Comparison of ENCODE assay signal across 24 mouse cellular contexts in the genomic region with DNA sequence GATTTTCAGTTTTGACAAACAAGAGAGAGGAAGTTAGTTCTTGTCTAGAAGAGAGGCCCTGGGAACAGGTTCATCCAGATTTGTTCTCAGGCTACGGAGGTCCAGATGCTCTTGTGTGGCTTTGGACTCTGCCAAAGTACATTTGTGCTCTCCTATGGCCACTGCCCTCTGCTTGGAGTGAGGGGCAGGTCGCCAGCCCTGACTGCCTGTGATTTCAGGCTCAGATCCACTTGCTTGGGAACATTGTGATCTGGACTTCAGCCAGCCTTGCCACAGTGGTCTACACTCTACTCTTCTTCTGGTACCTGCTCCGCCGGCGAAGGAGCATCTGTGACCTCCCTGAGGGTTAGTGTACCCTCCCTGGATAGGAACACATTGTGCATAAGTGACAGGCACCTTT. TPM values are rescaled to one million over a fixed set of nuclear protein-coding genes. Genes with fewer than 3 reads are reported as not detected.
DNase-seq lines count a peak whose midpoint lies in the region; ATAC-seq and TF ChIP-seq lines count a peak whose summit lies in the region.
"Had no signal": no experiment of that assay in that cellular context is flagged by ENCODE, and none has a peak within 500 bp of the region (broad histone marks: within the 10 kb centered on the region; RNA-seq: fewer than 3 reads in every experiment).

No protein-coding gene starts in this region.

- no peaks in the 10 kb centered on the region for H3K27me3 ChIP-seq in liver, adult 2 months (ENCODE audit: control insufficient read depth, insufficient read depth, low read length)
- H3K27me3 ChIP-seq in stomach, embryonic 14.5 days (ENCODE audit: control insufficient read depth, insufficient read depth, low read length), result no peaks in the 10 kb centered on the region
- H3K27me3 ChIP-seq in stomach, postnatal 0 days (ENCODE audit: control insufficient read depth, insufficient read depth, low read length), result no peaks in the 10 kb centered on the region
- H3K27me3 ChIP-seq: heart, embryonic 13.5 days; megakaryocyte, embryonic 14.5 days; midbrain, embryonic 12.5 days; neural tube, embryonic 13.5 days had no signal

- H3K4me2 ChIP-seq in stomach, embryonic 14.5 days (replicated peaks; ENCODE audit: low read depth, low read length), result no peak overlapping the region
- no peak overlapping the region for H3K4me2 ChIP-seq in stomach, postnatal 0 days (replicated peaks; ENCODE audit: low read depth)
- H3K4me2 ChIP-seq: heart, embryonic 13.5 days; hindbrain, embryonic 14.5 days; midbrain, embryonic 12.5 days; neural tube, embryonic 13.5 days had no signal

- no peak for ATAC-seq in stomach, embryonic 14.5 days (ENCODE audit: insufficient number of reproducible peaks, insufficient read depth, low FRiP score, low read depth)
- no peak for ATAC-seq in stomach, postnatal 0 days (ENCODE audit: low FRiP score, low TSS enrichment)
- ATAC-seq: forebrain, embryonic 14.5 days; intestine, postnatal 0 days had no signal

- TF ChIP-seq POLR2A in liver, adult 2 months (IDR thresholded peaks at IDR 0.05; ENCODE audit: extremely low read depth, insufficient read depth, low read length), result no peak

- no peak for TF ChIP-seq EP300 in stomach, postnatal 0 days (optimal IDR thresholded peaks at IDR 0.05)

- peak; percentile 79 for DNase-seq in liver, adult 2 months (ENCODE audit: extremely low read depth, low read depth, low spot score)
- DNase-seq in liver, result no peak
- no peak for DNase-seq in stomach, postnatal 0 days (ENCODE audit: low spot score)
- peak; percentile 58 for DNase-seq in lung, postnatal 36 days
- peak; percentile 78 for DNase-seq in testis, postnatal 14 days (ENCODE audit: low spot score)
- no peak for DNase-seq in urinary bladder, postnatal 10 days (ENCODE audit: low spot score)
- DNase-seq in left cerebral cortex, postnatal 4 days, result no peak
- DNase-seq: adrenal gland, adult 2 months; B cell, adult 2 months; gastrocnemius, postnatal 36 days; heart, adult 2 months; heart, postnatal 10 days; kidney, postnatal 14 days; right cerebral cortex, postnatal 4 days had no signal

- no peaks in the 10 kb centered on the region for H3K79me2 ChIP-seq in liver, adult 2 months (ENCODE audit: control insufficient read depth, insufficient read depth, low read length)

- no peak overlapping the region for H3K4me3 ChIP-seq in liver, adult 2 months (ENCODE audit: insufficient read depth, low read depth, low read length)
- no peak overlapping the region for H3K4me3 ChIP-seq in stomach, embryonic 14.5 days (ENCODE audit: low read depth, low read length)
- H3K4me3 ChIP-seq in stomach, postnatal 0 days (ENCODE audit: low read depth, low read length), result no peak overlapping the region
- H3K4me3 ChIP-seq: heart, adult 2 months; heart, embryonic 13.5 days; left cerebral cortex, adult 2 months; megakaryocyte, embryonic 14.5 days; midbrain, embryonic 12.5 days; neural tube, embryonic 13.5 days had no signal

- H3K36me3 ChIP-seq in liver, adult 2 months (ENCODE audit: control insufficient read depth, insufficient read depth, low read length), result no peaks in the 10 kb centered on the region; the same call in 1 of the 2 replicates
- H3K36me3 ChIP-seq in stomach, embryonic 14.5 days (ENCODE audit: control insufficient read depth, insufficient read depth, low read length), result peaks cover 50% of the 10 kb centered on the region; the same call in 1 of the 2 replicates
- peaks cover 26% of the 10 kb centered on the region for H3K36me3 ChIP-seq in stomach, postnatal 0 days (ENCODE audit: control insufficient read depth, insufficient read depth, low read length)

- H3K9me3 ChIP-seq in stomach, embryonic 14.5 days (ENCODE audit: control insufficient read depth, low read depth, low read length), result no peaks in the 10 kb centered on the region
- H3K9me3 ChIP-seq in stomach, postnatal 0 days (ENCODE audit: control insufficient read depth, low read length), result no peaks in the 10 kb centered on the region
- H3K9me3 ChIP-seq: heart, embryonic 13.5 days; midbrain, embryonic 12.5 days; neural tube, embryonic 13.5 days had no signal

- peak overlapping the region; percentile 32 for H3K27ac ChIP-seq in liver, adult 2 months (replicated peaks; ENCODE audit: insufficient read depth, low read depth, low read length)
- peak overlapping the region; percentile 55; the same call in 1 of the 2 replicates for H3K27ac ChIP-seq in stomach, embryonic 14.5 days (ENCODE audit: low read length)
- no peak overlapping the region for H3K27ac ChIP-seq in stomach, postnatal 0 days (replicated peaks)
- H3K27ac ChIP-seq: heart, adult 2 months; heart, embryonic 13.5 days; hindbrain, embryonic 14.5 days; left cerebral cortex, adult 2 months; liver, embryonic 14.5 days; midbrain, embryonic 12.5 days; neural tube, embryonic 13.5 days had no signal

- intact Hi-C loops in left cerebral cortex, postnatal 4 days (cut with DNase I), result no loop called here

- WGBS in liver, adult 2 months, result 64% methylated on average over 5 of the region's 5 CpGs
- WGBS in stomach, embryonic 14.5 days, result 85% methylated on average over 5 of the region's 5 CpGs
- WGBS in stomach, postnatal 0 days, result 74% methylated on average over 5 of the region's 5 CpGs

- peaks cover 17% of the 10 kb centered on the region for H3K4me1 ChIP-seq in liver, adult 2 months (ENCODE audit: control insufficient read depth, insufficient read depth, low read length)
- H3K4me1 ChIP-seq in stomach, embryonic 14.5 days (ENCODE audit: control insufficient read depth, insufficient read depth, low read length), result peaks cover 6% of the 10 kb centered on the region; the same call in 1 of the 2 replicates
- no peaks in the 10 kb centered on the region for H3K4me1 ChIP-seq in stomach, postnatal 0 days (replicated peaks; ENCODE audit: control insufficient read depth, insufficient read depth)
- H3K4me1 ChIP-seq: heart, embryonic 13.5 days; midbrain, embryonic 12.5 days; neural tube, embryonic 13.5 days had no signal

- no peak for TF ChIP-seq CTCF in liver, adult 2 months (IDR thresholded peaks at IDR 0.05; ENCODE audit: low read depth, low read length)
- no peak for TF ChIP-seq CTCF in stomach, postnatal 0 days (IDR thresholded peaks at IDR 0.05; ENCODE audit: low read depth)

- no peak overlapping the region for H3K9ac ChIP-seq in liver, adult 2 months (ENCODE audit: low read depth, low read length)
- H3K9ac ChIP-seq in stomach, embryonic 14.5 days (replicated peaks; ENCODE audit: low read depth, low read length), result no peak overlapping the region
- H3K9ac ChIP-seq in stomach, postnatal 0 days (ENCODE audit: low read length), result no peak overlapping the region
- H3K9ac ChIP-seq: heart, embryonic 13.5 days; hindbrain, embryonic 14.5 days; liver, embryonic 14.5 days; midbrain, embryonic 12.5 days; neural tube, embryonic 13.5 days had no signal

RNA-seq across cellular contexts. Expression of gene Uck1, which starts 7.3 kb away (rescaled TPM):
- 27.5 and 36.7 TPM in 2 replicates for total RNA-seq in liver, adult 2 months (2014; rRNA removed)
- polyA plus RNA-seq in liver, adult 2 months (2012; rRNA removed), result 66.1 and 96.7 TPM in 2 replicates
- 64.7 and 65.3 TPM in 2 replicates for polyA plus RNA-seq in stomach, embryonic 14.5 days (2014; fragmentation: Nextera tagmentation; extraction: Ambion mirVana)
- polyA plus RNA-seq in stomach, postnatal 0 days (2015; fragmentation: Nextera tagmentation; extraction: Ambion mirVana), result 32.2 and 34.8 TPM in 2 replicates
- total RNA-seq in left cerebral cortex, postnatal 4 days (2021), result 10 to 100 TPM; 61.8 to 62.5 TPM

RNA-seq across cellular contexts. Expression of gene Pomt1, which starts 16.3 kb away (rescaled TPM):
- total RNA-seq in liver, adult 2 months (2014; rRNA removed), result 10.9 and 11.9 TPM in 2 replicates
- polyA plus RNA-seq in liver, adult 2 months (2012; rRNA removed), result 19.5 and 21.5 TPM in 2 replicates
- polyA plus RNA-seq in stomach, embryonic 14.5 days (2014; fragmentation: Nextera tagmentation; extraction: Ambion mirVana), result 28.2 TPM in 2 replicates
- polyA plus RNA-seq in stomach, postnatal 0 days (2015; fragmentation: Nextera tagmentation; extraction: Ambion mirVana), result 6.2 and 6.9 TPM in 2 replicates
- 10 to 100 TPM; 36.5 to 37.1 TPM for total RNA-seq in left cerebral cortex, postnatal 4 days (2021)

RNA-seq across cellular contexts. Expression of gene Golga2, which starts 34.5 kb away (rescaled TPM):
- total RNA-seq in liver, adult 2 months (2014; rRNA removed), result 16.0 and 17.1 TPM in 2 replicates
- polyA plus RNA-seq in liver, adult 2 months (2012; rRNA removed), result 13.4 and 17.0 TPM in 2 replicates
- polyA plus RNA-seq in stomach, embryonic 14.5 days (2014; fragmentation: Nextera tagmentation; extraction: Ambion mirVana), result 23.1 and 24.3 TPM in 2 replicates
- polyA plus RNA-seq in stomach, postnatal 0 days (2015; fragmentation: Nextera tagmentation; extraction: Ambion mirVana), result 18.1 and 18.5 TPM in 2 replicates
- total RNA-seq in left cerebral cortex, postnatal 4 days (2021), result 10 to 100 TPM; 75.6 to 81.7 TPM

RNA-seq across cellular contexts. Expression of gene Swi5, which starts 35.2 kb away (rescaled TPM):
- 313 and 384 TPM in 2 replicates for total RNA-seq in liver, adult 2 months (2014; rRNA removed)
- 171 and 203 TPM in 2 replicates for polyA plus RNA-seq in liver, adult 2 months (2012; rRNA removed)
- polyA plus RNA-seq in stomach, embryonic 14.5 days (2014; fragmentation: Nextera tagmentation; extraction: Ambion mirVana), result 137 and 143 TPM in 2 replicates
- polyA plus RNA-seq in stomach, postnatal 0 days (2015; fragmentation: Nextera tagmentation; extraction: Ambion mirVana), result 254 and 313 TPM in 2 replicates
- 100 to 1,000 TPM; 228 to 230 TPM for total RNA-seq in left cerebral cortex, postnatal 4 days (2021)

Comparison
In these comparisons a context has a peak if more than half of its experiments do, and no peak if none do; other contexts are left out.
1. DNase-seq: peak in liver, adult 2 months (single experiment), lung, postnatal 36 days (single experiment) and testis, postnatal 14 days (single experiment); none in liver (single experiment), stomach, postnatal 0 days (single experiment), urinary bladder, postnatal 10 days (single experiment) and left cerebral cortex, postnatal 4 days (single experiment).